Mouse (Mus musculus) liver, embryonic 14.5 days (tissue): ENCODE results near the gene Elmsan1. TPM values are rescaled to one million over a fixed set of nuclear protein-coding genes. Genes with fewer than 3 reads are reported as not detected.

ENCODE experiments used
- ATAC-seq: fragments of 200-750 bp; cut with Nextera tagmentation; 2 replicates; pipeline ENCODE4 v1.8.0; 2017; ENCODE audit warnings: moderate number of reproducible peaks, mild to moderate bottlenecking, moderate library complexity; ENCODE audit not compliant: insufficient read depth
- DNase-seq, 3 experiments: peaks; one replicate each; pipeline ENCODE4 v3.0.0-alpha.2; 2012 to 2013; ENCODE audit warnings: low read depth in 3 of 3, low spot score in 3 of 3
- H3K27ac ChIP-seq: fragments of 300-500 bp; sonication (generic); 2 replicates; pipeline ENCODE4 v1.5.1; 2014; ENCODE audit warnings: moderate library complexity, mild to moderate bottlenecking, control low read depth, inconsistent platforms
- H3K27me3 ChIP-seq: fragments of 300-500 bp; sonication (generic); 2 replicates; pipeline ENCODE4 v1.6.1; 2014; ENCODE audit warnings: mild to moderate bottlenecking, low read length, moderate library complexity; ENCODE audit not compliant: control insufficient read depth, insufficient read depth
- H3K36me3 ChIP-seq: fragments of 300-500 bp; sonication (generic); replicated peaks from 2 replicates; pipeline ENCODE4 v1.6.1; 2014; ENCODE audit warnings: low read depth; ENCODE audit not compliant: control insufficient read depth, insufficient read depth
- H3K4me1 ChIP-seq, 2 experiments: fragments of 200-500 bp in 1 of 2; fragments of 300-500 bp in 1 of 2; sonication (generic) in 1 of 2; replicated peaks; 2 replicates each; pipeline ENCODE4 v1.6.1; 2012 to 2014; ENCODE audit warnings: antibody characterized with exemption in 1 of 2, inconsistent platforms in 1 of 2, low read length in 1 of 2; ENCODE audit not compliant: control insufficient read depth in 2 of 2, insufficient read depth in 2 of 2
- H3K4me2 ChIP-seq: fragments of 300-500 bp; sonication (generic); 2 replicates; pipeline ENCODE4 v1.6.1; 2014; ENCODE audit warnings: low read depth, mild to moderate bottlenecking, control low read depth, moderate library complexity
- H3K4me3 ChIP-seq, 2 experiments: fragments of 200-500 bp in 1 of 2; fragments of 300-500 bp in 1 of 2; sonication (generic) in 1 of 2; 2 replicates each; pipeline ENCODE4 v1.5.1; 2012 to 2014; ENCODE audit warnings: low read depth in 2 of 2, low read length in 2 of 2, mild to moderate bottlenecking in 2 of 2, control low read depth in 1 of 2, inconsistent platforms in 1 of 2, moderate library complexity in 1 of 2; ENCODE audit not compliant: insufficient read depth in 1 of 2
- H3K9ac ChIP-seq: fragments of 300-500 bp; sonication (generic); replicated peaks from 2 replicates; pipeline ENCODE4 v1.6.1; 2014; ENCODE audit warnings: mild to moderate bottlenecking, control low read depth, moderate library complexity
- H3K9me3 ChIP-seq: fragments of 300-500 bp; sonication (generic); 2 replicates; pipeline ENCODE4 v1.6.1; 2016; ENCODE audit warnings: low read length, mixed read lengths; ENCODE audit not compliant: control insufficient read depth
- CTCF ChIP-seq: IDR thresholded peaks from 2 replicates; pipeline ENCODE4 v1.5.1; 2016; ENCODE audit warnings: antibody characterized with exemption, low read depth, control low read depth
- EP300 ChIP-seq: IDR thresholded peaks from 2 replicates; pipeline ENCODE4 v1.6.1; 2016; ENCODE audit warnings: antibody characterized with exemption, low read depth
- WGBS: fragments of 180-500 bp; shearing (Covaris S2); extraction: QIAGEN DNeasy Blood & Tissue Kit; methylation state at CpG from one replicate; pipeline ENCODE4 v1.1.7; 2014; ENCODE audit not compliant: insufficient replicate concordance; 5-methylcytosine and 5-hydroxymethylcytosine counted together
- polyA plus RNA-seq, 2 experiments: library from polyadenylated mRNA; depleted of rRNA in 1 of 2; stranded (reverse) in 1 of 2; unstranded in 1 of 2; fragments of >200 nt; fragmentation: Nextera tagmentation in 1 of 2; extraction: Ambion mirVana in 1 of 2; gene quantifications; 2 replicates each; pipeline versions ENCODE4 v1.2.1 to v1.2.3; 2012 to 2014

Elmsan1 gene
- polyA plus RNA-seq, 2 experiments: 4.3 to 4.5 TPM

- Histone ChIP-seq H3K9me3 (no peaks in the 10 kb centered on the region), H3K4me3 (no peak overlapping the region), H3K36me3 (no peaks in the 10 kb centered on the region), H3K27ac (no peak overlapping the region), H3K27me3 (no peaks in the 10 kb centered on the region), H3K4me1 (peaks cover 7 to 12% of the 10 kb centered on the region in 2 experiments), H3K9ac (no peak overlapping the region), H3K4me2 (no peak overlapping the region)
- ATAC-seq: no peak
- 90% methylated on average over 6 of the region's 6 CpGs for WGBS
- DNase-seq: no peak
- no peak for TF ChIP-seq EP300
- TF ChIP-seq CTCF: no peak
These were observed 16.9 kb upstream of the Elmsan1 start for GRCm38 (mm10) chr12:84235577-84235976.

GRCm38 (mm10) chr12:84233488-84234100 lies 14.9 kb upstream of the Elmsan1 start:
- ATAC-seq (no peak), DNase-seq (no peak)
- TF ChIP-seq EP300 (no peak), CTCF (no peak)
- Histone ChIP-seq H3K9ac (no peak overlapping the region), H3K4me3 (no peak overlapping the region), H3K4me1 (peaks cover 7 to 12% of the 10 kb centered on the region in 2 experiments), H3K9me3 (no peaks in the 10 kb centered on the region), H3K27me3 (no peaks in the 10 kb centered on the region), H3K27ac (no peak overlapping the region), H3K4me2 (no peak overlapping the region), H3K36me3 (no peaks in the 10 kb centered on the region)
- whole genome bisulfite sequencing: 38% methylated on average over 8 of the region's 8 CpGs

- peaks cover 3 to 12% of the 10 kb centered on the region in 2 experiments; a peak in 3 of 4 replicates for H3K4me1 ChIP-seq
- H3K4me2 ChIP-seq: no peak overlapping the region
- H3K9me3 ChIP-seq: no peaks in the 10 kb centered on the region
- TF ChIP-seq EP300 (no peak), CTCF (no peak)
- no peaks in the 10 kb centered on the region for H3K27me3 ChIP-seq
- H3K27ac ChIP-seq: no peak overlapping the region
- no peak for ATAC-seq
- H3K9ac ChIP-seq: no peak overlapping the region
- no peak overlapping the region for H3K4me3 ChIP-seq
- no peaks in the 10 kb centered on the region for H3K36me3 ChIP-seq
- WGBS: 68% methylated on average over 9 of the region's 9 CpGs
- no peak for DNase-seq
These were observed 7.6 kb upstream of the Elmsan1 start for GRCm38 (mm10) chr12:84226117-84226840.

GRCm38 (mm10) chr12:84222405-84222961 lies 3.8 kb upstream of the Elmsan1 start:
- Histone ChIP-seq H3K36me3 (no peaks in the 10 kb centered on the region), H3K27ac (no peak overlapping the region), H3K4me3 (peak overlapping the region; percentile 38 to 57), H3K27me3 (no peaks in the 10 kb centered on the region), H3K4me2 (peak overlapping the region; percentile 67), H3K4me1 (peaks cover 13 to 21% of the 10 kb centered on the region in 2 experiments), H3K9me3 (no peaks in the 10 kb centered on the region), H3K9ac (peak overlapping the region; percentile 54)
- 3% methylated on average over 17 of the region's 17 CpGs for WGBS
- TF ChIP-seq CTCF: no peak
- no peak for TF ChIP-seq EP300
- DNase-seq (no peak), ATAC-seq (no peak)

- DNase-seq: no peak
- no peak for ATAC-seq
- H3K27ac ChIP-seq: no peak overlapping the region
These were observed 2.5 kb upstream of the Elmsan1 start for GRCm38 (mm10) chr12:84220951-84221891.

More at GRCm38 (mm10) chr12:84220951-84221891, 2.5 kb upstream of the Elmsan1 start:
- no peak for TF ChIP-seq CTCF
- TF ChIP-seq EP300: no peak
- H3K9me3 ChIP-seq: no peaks in the 10 kb centered on the region
- no peak overlapping the region for H3K4me3 ChIP-seq
- WGBS: 76% methylated on average over 14 of the region's 14 CpGs
- H3K4me1 ChIP-seq: peaks cover 22 to 29% of the 10 kb centered on the region in 2 experiments
- H3K9ac ChIP-seq: no peak overlapping the region
- no peaks in the 10 kb centered on the region for H3K36me3 ChIP-seq
- H3K27me3 ChIP-seq: no peaks in the 10 kb centered on the region
- H3K4me2 ChIP-seq: no peak overlapping the region
